ENCODE assay signal across 7 mouse cellular contexts in the genomic region with DNA sequence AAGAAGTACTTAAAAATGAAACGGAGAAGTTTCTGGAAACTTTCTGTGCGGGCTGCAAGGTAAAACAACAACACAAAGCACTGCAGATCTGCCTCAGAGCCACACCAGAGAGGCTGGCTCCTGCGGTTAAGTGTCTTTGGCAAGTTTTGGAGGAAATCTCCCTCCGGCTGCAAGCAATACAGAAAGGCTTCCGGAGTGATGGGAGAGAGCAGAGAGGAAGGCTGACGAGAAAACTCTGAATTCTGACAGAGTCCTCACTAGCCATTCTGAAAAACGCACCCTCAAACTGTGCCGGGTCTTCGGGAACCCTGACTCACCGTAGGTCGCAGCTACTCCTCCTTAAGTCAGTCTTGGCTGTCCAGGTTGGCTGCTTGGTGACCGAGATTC. TPM values are rescaled to one million over a fixed set of nuclear protein-coding genes. Genes with fewer than 3 reads are reported as not detected.
DNase-seq lines count a peak whose midpoint lies in the region; ATAC-seq lines count a peak whose summit lies in the region.

No protein-coding gene starts in this region.

- no peaks in the 10 kb centered on the region for H3K4me1 ChIP-seq in embryonic facial prominence, embryonic 11.5 days (ENCODE audit: control insufficient read depth, insufficient read depth, low read length)
- peaks cover 11% of the 10 kb centered on the region for H3K4me1 ChIP-seq in liver, embryonic 16.5 days (ENCODE audit: control insufficient read depth, low read depth, low read length)
- peaks cover 9% of the 10 kb centered on the region; the same call in 1 of the 2 replicates for H3K4me1 ChIP-seq in neural tube, embryonic 12.5 days

- no peak for ATAC-seq in embryonic facial prominence, embryonic 11.5 days (replicated peaks; ENCODE audit: insufficient number of reproducible peaks, low FRiP score, low TSS enrichment, low read depth)
- peak; percentile 28 to 61 for ATAC-seq in hematopoietic stem cell, adult 5-6 weeks (replicated peaks in 1 of 2; ENCODE audit: insufficient read depth in 1 of 2, low FRiP score in 2 of 2, low TSS enrichment in 1 of 2, low read depth in 1 of 2, poor library complexity in 2 of 2, severe bottlenecking in 2 of 2)
- peak; percentile 19; the same call in 1 of the 2 replicates for ATAC-seq in liver, embryonic 16.5 days (ENCODE audit: low read depth)
- no peak for ATAC-seq in neural tube, embryonic 12.5 days (ENCODE audit: low FRiP score, low read depth)

- WGBS in embryonic facial prominence, embryonic 11.5 days = 4% methylated on average over 12 of the region's 12 CpGs
- 2% methylated on average over 12 of the region's 12 CpGs for WGBS in liver, embryonic 16.5 days (ENCODE audit: insufficient replicate concordance)
- WGBS in neural tube, embryonic 12.5 days = 6% methylated on average over 12 of the region's 12 CpGs

- H3K27me3 ChIP-seq in embryonic facial prominence, embryonic 11.5 days (ENCODE audit: control insufficient read depth, insufficient read depth, low read length) = no peaks in the 10 kb centered on the region
- H3K27me3 ChIP-seq in liver, embryonic 16.5 days (ENCODE audit: control insufficient read depth, insufficient read depth, low read depth, low read length) = no peaks in the 10 kb centered on the region
- no peaks in the 10 kb centered on the region; the same call in 1 of the 2 replicates for H3K27me3 ChIP-seq in neural tube, embryonic 12.5 days (replicated peaks)

- peak overlapping the region; percentile 46 for H3K4me2 ChIP-seq in embryonic facial prominence, embryonic 11.5 days (ENCODE audit: low read depth, low read length)
- peak overlapping the region; percentile 85 for H3K4me2 ChIP-seq in liver, embryonic 16.5 days (ENCODE audit: low read depth, low read length)
- H3K4me2 ChIP-seq in neural tube, embryonic 12.5 days (replicated peaks) = peak overlapping the region; percentile 78

- peak overlapping the region; percentile 24 for H3K4me3 ChIP-seq in embryonic facial prominence, embryonic 11.5 days (ENCODE audit: low read depth, low read length)
- H3K4me3 ChIP-seq in liver, embryonic 16.5 days (ENCODE audit: low read depth, low read length) = peak overlapping the region; percentile 66
- H3K4me3 ChIP-seq in neural tube, embryonic 12.5 days = peak overlapping the region; percentile 37

- H3K27ac ChIP-seq in embryonic facial prominence, embryonic 11.5 days (replicated peaks; ENCODE audit: low read depth, low read length) = no peak overlapping the region
- peak overlapping the region; percentile 75 for H3K27ac ChIP-seq in liver, embryonic 16.5 days (ENCODE audit: low read length)
- no peak overlapping the region for H3K27ac ChIP-seq in neural tube, embryonic 12.5 days

- H3K9ac ChIP-seq in embryonic facial prominence, embryonic 11.5 days (replicated peaks; ENCODE audit: low read length) = peak overlapping the region; percentile 0
- peak overlapping the region; percentile 55 for H3K9ac ChIP-seq in liver, embryonic 16.5 days (ENCODE audit: low read depth, low read length)
- H3K9ac ChIP-seq in neural tube, embryonic 12.5 days = peak overlapping the region; percentile 44

- H3K9me3 ChIP-seq in embryonic facial prominence, embryonic 11.5 days (replicated peaks; ENCODE audit: control insufficient read depth, low read length) = no peaks in the 10 kb centered on the region
- H3K9me3 ChIP-seq in liver, embryonic 16.5 days (replicated peaks; ENCODE audit: control insufficient read depth, low read length) = no peaks in the 10 kb centered on the region
- H3K9me3 ChIP-seq in neural tube, embryonic 12.5 days = no peaks in the 10 kb centered on the region

- H3K36me3 ChIP-seq in embryonic facial prominence, embryonic 11.5 days (replicated peaks; ENCODE audit: control insufficient read depth, insufficient read depth, low read depth, low read length) = no peaks in the 10 kb centered on the region
- H3K36me3 ChIP-seq in liver, embryonic 16.5 days (ENCODE audit: control insufficient read depth, insufficient read depth) = no peaks in the 10 kb centered on the region
- no peaks in the 10 kb centered on the region for H3K36me3 ChIP-seq in neural tube, embryonic 12.5 days

- DNase-seq in thymus, adult 18-20 months = peak; percentile 40 to 58
- DNase-seq in thymus, postnatal 4 days = no peak
- peak; percentile 31 for DNase-seq in embryonic facial prominence, embryonic 11.5 days (ENCODE audit: low spot score)
- DNase-seq in layer of hippocampus, postnatal 36 days = no peak

RNA-seq across cellular contexts. Expression of a gene that starts 8.7 kb away (rescaled TPM):
- 40.2 and 52.3 TPM in 2 replicates for polyA plus RNA-seq in embryonic facial prominence, embryonic 11.5 days (2014; fragmentation: Nextera tagmentation; extraction: Ambion mirVana)
- 108 and 117 TPM in 2 replicates for total RNA-seq in hematopoietic stem cell, adult 5-6 weeks (2017)
- 13.6 and 13.8 TPM in 2 replicates for polyA plus RNA-seq in liver, embryonic 16.5 days (2015; fragmentation: Nextera tagmentation; extraction: Ambion mirVana)
- polyA plus RNA-seq in neural tube, embryonic 12.5 days (2016; fragmentation: Nextera tagmentation; extraction: Ambion mirVana) = 31.3 and 39.3 TPM in 2 replicates
- 10 to 100 TPM; 48.8 to 59.2 TPM for total RNA-seq in layer of hippocampus, postnatal 36 days (2021)

Comparison
In these comparisons a context has a peak if more than half of its experiments do, and no peak if none do; other contexts are left out.
1. DNase-seq: peak in thymus, adult 18-20 months (2 of 2) and embryonic facial prominence, embryonic 11.5 days (single experiment); none in thymus, postnatal 4 days (single experiment) and layer of hippocampus, postnatal 36 days (0 of 2).
2. ATAC-seq: peak in hematopoietic stem cell, adult 5-6 weeks (2 of 2) and liver, embryonic 16.5 days (single experiment); none in embryonic facial prominence, embryonic 11.5 days (single experiment) and neural tube, embryonic 12.5 days (single experiment).
3. H3K9ac ChIP-seq: peak in every context shown above with its lines; median percentile 55 in liver, embryonic 16.5 days; 44 in neural tube, embryonic 12.5 days; 0 in embryonic facial prominence, embryonic 11.5 days.
4. Peak in every context shown above with its lines, with median percentiles within 50 percentile points of each other: H3K4me2 ChIP-seq and H3K4me3 ChIP-seq.